Mouse (Mus musculus): ENCODE measurements around the gene Map3k11.

- no peak for TF ChIP-seq POLR2A (IDR thresholded peaks at IDR 0.05; ENCODE audit: extremely low read depth, insufficient read depth, low read length)
- peak; percentile 94 for TF ChIP-seq CTCF (IDR thresholded peaks at IDR 0.05; ENCODE audit: extremely low read depth, insufficient read depth, low read length)
Measured at GRCm38 (mm10) chr19:5727701-5728100, 39.2 kb downstream of the Map3k11 start.
